Mouse (Mus musculus) thymus, adult 2 months (tissue): Measurements from ENCODE around the gene Myo1e. TPM values are rescaled to one million over a fixed set of nuclear protein-coding genes. Genes with fewer than 3 reads are reported as not detected.
"Not testable (repeated sequence)": the region's sequence is repeated elsewhere in the genome, so short reads cannot be mapped to it uniquely, and the experiment has no call there.

ENCODE experiments used
- DNase-seq: peaks from one replicate; pipeline ENCODE4 v3.0.0; 2021
- H3K27ac ChIP-seq: fragments of 200-500 bp; 2 replicates; pipeline ENCODE4 v1.5.1; 2012; ENCODE audit warnings: low read length, control low read depth; ENCODE audit not compliant: control insufficient read depth, insufficient read depth
- H3K27me3 ChIP-seq: fragments of 200-500 bp; 2 replicates; pipeline ENCODE4 v1.6.1; 2012; ENCODE audit warnings: mild to moderate bottlenecking, low read length, moderate library complexity, mixed read lengths; ENCODE audit not compliant: control insufficient read depth, insufficient read depth
- H3K36me3 ChIP-seq: fragments of 200-500 bp; 2 replicates; pipeline ENCODE4 v1.6.1; 2012; ENCODE audit warnings: mild to moderate bottlenecking, low read length, moderate library complexity; ENCODE audit not compliant: control insufficient read depth, insufficient read depth
- H3K4me1 ChIP-seq: fragments of 200-500 bp; replicated peaks from 2 replicates; pipeline ENCODE4 v1.6.1; 2012; ENCODE audit warnings: low read length; ENCODE audit not compliant: control insufficient read depth, insufficient read depth
- H3K4me3 ChIP-seq: fragments of 200-500 bp; 2 replicates; pipeline ENCODE4 v1.5.1; 2012; ENCODE audit warnings: mild to moderate bottlenecking, low read length, control low read depth, moderate library complexity; ENCODE audit not compliant: control insufficient read depth, insufficient read depth
- CTCF ChIP-seq: fragments of 200-500 bp; IDR thresholded peaks from 2 replicates; pipeline ENCODE4 v1.5.1; 2012; ENCODE audit warnings: mild to moderate bottlenecking, control low read depth, low read length, moderate library complexity, borderline replicate concordance; ENCODE audit not compliant: control insufficient read depth, poor library complexity, insufficient read depth; ENCODE audit errors: extremely low read depth
- POLR2A ChIP-seq: fragments of 200-500 bp; IDR thresholded peaks from 2 replicates; pipeline ENCODE4 v1.6.1; 2012; ENCODE audit warnings: mild to moderate bottlenecking, low read length, control low read depth, moderate library complexity; ENCODE audit not compliant: control insufficient read depth, poor library complexity, insufficient read depth; ENCODE audit errors: extremely low read depth
- WGBS: fragments of 180-500 bp; shearing (Covaris S2); methylation state at CpG from one replicate; pipeline ENCODE4 v1.1.7; 2018; 5-methylcytosine and 5-hydroxymethylcytosine counted together
- polyA plus RNA-seq: library from polyadenylated mRNA; depleted of rRNA; stranded (reverse); fragments of >200 nt; gene quantifications from 2 replicates; pipeline ENCODE4 v1.2.3, GENCODE M21; 2012

Gene Myo1e
- polyA plus RNA-seq, 1 experiment = 3.7 TPM

- TF ChIP-seq POLR2A (no peak), CTCF (no peak)
- H3K27me3 ChIP-seq = no peaks in the 10 kb centered on the region
- H3K4me1 ChIP-seq = peaks cover 9% of the 10 kb centered on the region; the same call in 1 of the 2 replicates
- no peak overlapping the region for H3K27ac ChIP-seq
- H3K36me3 ChIP-seq = no peaks in the 10 kb centered on the region
- no peak for DNase-seq
- 55% methylated on average over 12 of the region's 12 CpGs for WGBS
- no peak overlapping the region for H3K4me3 ChIP-seq
Observed at GRCm38 (mm10) chr9:70249881-70250681, 42.9 kb downstream of the Myo1e start.

- H3K4me1 ChIP-seq = peaks cover 6% of the 10 kb centered on the region; the same call in 1 of the 2 replicates
- TF ChIP-seq POLR2A (no peak), CTCF (no peak)
Observed at GRCm38 (mm10) chr9:70251441-70251985, 44.4 kb downstream of the Myo1e start.

GRCm38 (mm10) chr9:70253016-70253415 lies 45.9 kb downstream of the Myo1e start:
- WGBS = 91% methylated on average over 1 of the region's 1 CpGs
- no peak overlapping the region for H3K4me3 ChIP-seq
- TF ChIP-seq POLR2A = no peak
- no peaks in the 10 kb centered on the region for H3K27me3 ChIP-seq
- no peaks in the 10 kb centered on the region for H3K36me3 ChIP-seq
- H3K4me1 ChIP-seq = peaks cover 7% of the 10 kb centered on the region
- H3K27ac ChIP-seq = no peak overlapping the region
- DNase-seq = no peak

More at GRCm38 (mm10) chr9:70251441-70251985, 44.4 kb downstream of the Myo1e start:
- no peak overlapping the region for H3K27ac ChIP-seq
- no peaks in the 10 kb centered on the region for H3K27me3 ChIP-seq
- no peak for DNase-seq
- H3K36me3 ChIP-seq = no peaks in the 10 kb centered on the region
- 98% methylated on average over 10 of the region's 10 CpGs for WGBS
- no peak overlapping the region for H3K4me3 ChIP-seq

- no peak overlapping the region for H3K27ac ChIP-seq
- no peaks in the 10 kb centered on the region for H3K27me3 ChIP-seq
- peaks cover 5% of the 10 kb centered on the region for H3K4me1 ChIP-seq
- no peaks in the 10 kb centered on the region for H3K36me3 ChIP-seq
- no peak for TF ChIP-seq CTCF
- no peak for TF ChIP-seq POLR2A
- no peak overlapping the region for H3K4me3 ChIP-seq
- DNase-seq = no peak
- 88% methylated on average over 4 of the region's 4 CpGs for WGBS
Observed at GRCm38 (mm10) chr9:70255005-70255404, 47.9 kb downstream of the Myo1e start.

DNA sequence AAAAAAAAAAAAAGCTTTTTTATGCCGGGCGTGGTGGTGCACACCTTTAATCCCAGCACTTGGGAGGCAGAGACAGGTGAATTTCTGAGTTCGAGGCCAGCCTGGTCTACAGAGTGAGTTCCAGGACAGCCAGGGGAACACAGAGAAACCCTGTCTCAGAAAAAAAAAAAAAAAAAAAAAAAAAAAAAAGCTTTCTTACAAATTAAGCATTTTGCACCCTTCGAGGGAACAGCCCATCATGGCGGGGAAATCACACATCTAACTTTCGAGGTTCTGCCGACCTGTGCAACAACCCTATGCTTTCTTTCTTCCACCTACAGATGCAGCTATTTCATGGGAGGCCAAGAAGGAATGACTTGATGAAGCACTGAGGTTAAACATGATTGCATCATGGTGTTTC lies 48.9 kb downstream of the Myo1e start:
- H3K27ac ChIP-seq, DNase-seq, H3K4me3 ChIP-seq, H3K36me3 ChIP-seq, H3K4me1 ChIP-seq, H3K27me3 ChIP-seq: not testable (repeated sequence)
- 97% methylated on average over 7 of the region's 7 CpGs for WGBS

DNA sequence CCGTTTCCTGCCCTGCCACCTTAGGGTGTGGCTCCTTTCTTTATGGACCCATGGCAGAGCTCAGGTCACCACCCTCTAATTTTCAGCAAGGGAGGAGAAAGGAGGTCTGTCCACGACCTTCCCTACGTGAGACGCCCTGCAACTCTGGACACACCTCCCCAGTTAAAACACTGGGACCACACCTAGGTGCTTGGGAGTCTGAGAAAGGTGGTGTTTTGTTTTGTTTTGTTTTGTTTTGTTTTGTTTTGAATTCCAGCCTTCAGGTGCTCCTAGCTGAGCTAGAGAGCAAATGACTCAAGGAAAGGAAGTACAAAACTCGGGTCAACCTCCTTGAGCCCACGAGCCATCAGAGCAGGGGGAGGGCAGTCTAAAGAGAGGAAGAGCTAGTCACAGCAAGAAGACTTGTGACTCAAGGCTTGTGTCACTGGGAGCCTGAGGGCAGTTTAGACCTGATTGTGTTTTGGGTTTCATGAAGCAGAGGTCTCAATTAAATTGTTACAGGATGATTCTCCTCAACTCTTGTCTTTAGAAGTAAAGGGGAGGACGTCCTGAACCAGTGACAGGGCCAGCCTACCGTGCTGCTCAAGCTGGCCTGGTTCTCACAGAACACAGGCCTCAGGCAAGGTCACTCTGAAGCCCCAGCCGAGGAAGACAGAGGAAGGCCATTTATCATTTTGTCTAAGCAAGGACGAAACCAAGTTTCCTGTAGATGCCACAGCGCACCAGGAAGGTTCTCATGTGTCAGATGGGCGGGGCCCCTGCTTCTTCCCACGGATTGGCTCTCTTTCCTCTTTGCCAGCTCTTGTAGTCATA lies 50.3 kb downstream of the Myo1e start:
- no peaks in the 10 kb centered on the region for H3K36me3 ChIP-seq
- no peak overlapping the region for H3K4me3 ChIP-seq
- H3K4me1 ChIP-seq = peaks cover 5% of the 10 kb centered on the region
- TF ChIP-seq CTCF (no peak), POLR2A (no peak)
- H3K27ac ChIP-seq = no peak overlapping the region; the same call in 1 of the 2 replicates
- 38% methylated on average over 13 of the region's 13 CpGs for WGBS
- H3K27me3 ChIP-seq = no peaks in the 10 kb centered on the region
- peak; percentile 27 for DNase-seq
